Mouse (Mus musculus): ENCODE measurements around the gene Pom121l2. TPM values are rescaled to one million over a fixed set of nuclear protein-coding genes. Genes with fewer than 3 reads are reported as not detected.

Pom121l2 gene
- polyA plus RNA-seq, 1 experiment from 2014 or later: not detected

GRCm38 (mm10) chr13:22005605-22006333 lies 24.8 kb downstream of the Pom121l2 start:
- H3K27me3 ChIP-seq (replicated peaks; ENCODE audit: control insufficient read depth, insufficient read depth, low read length): peaks cover 89% of the 10 kb centered on the region
- peak overlapping the region; percentile 50 for H3K4me3 ChIP-seq (ENCODE audit: low read depth, low read length)
- peak overlapping the region; percentile 98 for H3K4me2 ChIP-seq (replicated peaks; ENCODE audit: low read depth)
- peak; percentile 69 for ATAC-seq
- no peaks in the 10 kb centered on the region for H3K4me1 ChIP-seq (replicated peaks; ENCODE audit: control insufficient read depth, insufficient read depth, low read length)
- no peak overlapping the region for H3K27ac ChIP-seq (ENCODE audit: low read depth, low read length)
- peak overlapping the region; percentile 19; the same call in 1 of the 2 replicates for H3K9ac ChIP-seq (ENCODE audit: low read depth, low read length)
- under 1% methylated on average over 45 of the region's 45 CpGs for WGBS
- H3K36me3 ChIP-seq (ENCODE audit: control insufficient read depth, insufficient read depth): no peaks in the 10 kb centered on the region
- no peak for TF ChIP-seq CTCF (IDR thresholded peaks at IDR 0.05; ENCODE audit: low read depth)
- no peaks in the 10 kb centered on the region for H3K9me3 ChIP-seq (ENCODE audit: control insufficient read depth)

GRCm38 (mm10) chr13:22006334-22007120 lies 25.5 kb downstream of the Pom121l2 start:
- TF ChIP-seq CTCF (IDR thresholded peaks at IDR 0.05; ENCODE audit: low read depth): peak; percentile 28; the same call in 1 of the 2 replicates
- H3K27me3 ChIP-seq (replicated peaks; ENCODE audit: control insufficient read depth, insufficient read depth, low read length): peaks cover 87% of the 10 kb centered on the region
- no peaks in the 10 kb centered on the region for H3K9me3 ChIP-seq (ENCODE audit: control insufficient read depth)
- peak overlapping the region; percentile 98 for H3K4me2 ChIP-seq (replicated peaks; ENCODE audit: low read depth)
- H3K27ac ChIP-seq (ENCODE audit: low read depth, low read length): no peak overlapping the region
- H3K9ac ChIP-seq (ENCODE audit: low read depth, low read length): peak overlapping the region; percentile 51
- H3K4me1 ChIP-seq (replicated peaks; ENCODE audit: control insufficient read depth, insufficient read depth, low read length): no peaks in the 10 kb centered on the region
- H3K4me3 ChIP-seq (ENCODE audit: low read depth, low read length): peak overlapping the region; percentile 50
- WGBS: under 1% methylated on average over 38 of the region's 38 CpGs
- ATAC-seq: peak; percentile 85
- H3K36me3 ChIP-seq (ENCODE audit: control insufficient read depth, insufficient read depth): no peaks in the 10 kb centered on the region

GRCm38 (mm10) chr13:22007121-22007510 lies 26.1 kb downstream of the Pom121l2 start:
- Histone ChIP-seq H3K9me3 (ENCODE audit: control insufficient read depth) (no peaks in the 10 kb centered on the region), H3K27me3 (replicated peaks; ENCODE audit: control insufficient read depth, insufficient read depth, low read length) (peaks cover 87% of the 10 kb centered on the region), H3K9ac (ENCODE audit: low read depth, low read length) (no peak overlapping the region; the same call in 1 of the 2 replicates), H3K36me3 (ENCODE audit: control insufficient read depth, insufficient read depth) (no peaks in the 10 kb centered on the region), H3K4me3 (ENCODE audit: low read depth, low read length) (peak overlapping the region; percentile 50), H3K4me2 (replicated peaks; ENCODE audit: low read depth) (peak overlapping the region; percentile 98), H3K4me1 (replicated peaks; ENCODE audit: control insufficient read depth, insufficient read depth, low read length) (no peaks in the 10 kb centered on the region), H3K27ac (ENCODE audit: low read depth, low read length) (no peak overlapping the region)
- no peak for ATAC-seq
- 11% methylated on average over 18 of the region's 18 CpGs for WGBS
- TF ChIP-seq CTCF (IDR thresholded peaks at IDR 0.05; ENCODE audit: low read depth): no peak

GRCm38 (mm10) chr13:22007872-22008271 lies 26.9 kb downstream of the Pom121l2 start:
- no peak for ATAC-seq
- Histone ChIP-seq H3K27ac (ENCODE audit: low read depth, low read length) (no peak overlapping the region), H3K4me3 (ENCODE audit: low read depth, low read length) (no peak overlapping the region; the same call in 1 of the 2 replicates), H3K4me1 (replicated peaks; ENCODE audit: control insufficient read depth, insufficient read depth, low read length) (no peaks in the 10 kb centered on the region), H3K36me3 (ENCODE audit: control insufficient read depth, insufficient read depth) (no peaks in the 10 kb centered on the region), H3K27me3 (replicated peaks; ENCODE audit: control insufficient read depth, insufficient read depth, low read length) (peaks cover 86% of the 10 kb centered on the region), H3K9ac (ENCODE audit: low read depth, low read length) (no peak overlapping the region), H3K4me2 (replicated peaks; ENCODE audit: low read depth) (no peak overlapping the region), H3K9me3 (ENCODE audit: control insufficient read depth) (no peaks in the 10 kb centered on the region)
- WGBS: 65% methylated on average over 7 of the region's 7 CpGs
- TF ChIP-seq CTCF (IDR thresholded peaks at IDR 0.05; ENCODE audit: low read depth): no peak

GRCm38 (mm10) chr13:22008707-22009106 lies 27.7 kb downstream of the Pom121l2 start:
- no peak for ATAC-seq
- no peak overlapping the region for H3K4me2 ChIP-seq (replicated peaks; ENCODE audit: low read depth)
- no peaks in the 10 kb centered on the region for H3K36me3 ChIP-seq (ENCODE audit: control insufficient read depth, insufficient read depth)
- WGBS: 83% methylated on average over 3 of the region's 3 CpGs
- no peak overlapping the region for H3K27ac ChIP-seq (ENCODE audit: low read depth, low read length)
- no peak overlapping the region for H3K4me3 ChIP-seq (ENCODE audit: low read depth, low read length)
- peaks cover 85% of the 10 kb centered on the region for H3K27me3 ChIP-seq (replicated peaks; ENCODE audit: control insufficient read depth, insufficient read depth, low read length)
- no peak overlapping the region for H3K9ac ChIP-seq (ENCODE audit: low read depth, low read length)
- H3K9me3 ChIP-seq (ENCODE audit: control insufficient read depth): no peaks in the 10 kb centered on the region
- H3K4me1 ChIP-seq (replicated peaks; ENCODE audit: control insufficient read depth, insufficient read depth, low read length): no peaks in the 10 kb centered on the region
- no peak for TF ChIP-seq CTCF (IDR thresholded peaks at IDR 0.05; ENCODE audit: low read depth)

- no peak for ATAC-seq
- H3K27me3 ChIP-seq (replicated peaks; ENCODE audit: control insufficient read depth, insufficient read depth, low read length): peaks cover 85% of the 10 kb centered on the region
- no peak within 1 kb of the TSS for H3K9ac ChIP-seq (ENCODE audit: low read depth, low read length)
- TF ChIP-seq CTCF (IDR thresholded peaks at IDR 0.05; ENCODE audit: low read depth): no peak
- H3K36me3 ChIP-seq (ENCODE audit: control insufficient read depth, insufficient read depth): no peaks in the 10 kb centered on the region
- H3K4me3 ChIP-seq (ENCODE audit: low read depth, low read length): no peak within 1 kb of the TSS
- 45% methylated on average over 7 of the region's 7 CpGs for WGBS
- no peaks in the 10 kb centered on the region for H3K4me1 ChIP-seq (replicated peaks; ENCODE audit: control insufficient read depth, insufficient read depth, low read length)
- no peaks in the 10 kb centered on the region for H3K9me3 ChIP-seq (ENCODE audit: control insufficient read depth)
- no peak within 1 kb of the TSS for H3K4me2 ChIP-seq (replicated peaks; ENCODE audit: low read depth)
- H3K27ac ChIP-seq (ENCODE audit: low read depth, low read length): no peak within 1 kb of the TSS
Measured at GRCm38 (mm10) chr13:22009642-22010041, 28.6 kb downstream of the Pom121l2 start, which contains the start of gene Prss16. TSS of gene Prss16 (minus strand) at chr13:22009742.
